ENCODE assay signal across 9 mouse cellular contexts in the genomic region with DNA sequence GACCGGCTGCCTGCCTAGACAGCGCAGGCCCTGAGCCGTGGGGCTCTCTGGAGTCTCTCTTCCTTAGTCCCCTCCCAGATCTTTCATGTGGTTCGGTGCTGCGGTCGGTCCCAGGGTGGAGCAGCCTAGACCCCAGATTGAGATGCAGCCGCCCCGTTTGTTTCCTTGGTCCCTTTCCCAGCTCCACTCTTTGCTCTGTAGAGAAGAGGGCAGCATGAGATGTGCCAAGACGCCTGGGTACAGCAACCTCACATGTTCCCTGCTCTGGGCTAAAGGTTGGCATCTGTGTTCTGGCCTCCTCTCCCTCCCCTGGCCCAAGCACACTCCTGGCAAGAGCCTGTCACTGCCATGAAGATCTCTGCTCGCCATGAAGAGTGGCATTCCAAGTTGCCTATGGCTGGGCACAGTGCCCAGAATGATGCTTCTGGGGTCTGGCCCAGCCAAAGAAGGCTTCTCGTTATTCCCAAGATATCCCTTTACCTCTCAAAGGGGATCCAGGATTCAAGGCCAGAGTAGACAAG. TPM values are rescaled to one million over a fixed set of nuclear protein-coding genes. Genes with fewer than 3 reads are reported as not detected.
DNase-seq lines count a peak whose midpoint lies in the region; ATAC-seq and TF ChIP-seq lines count a peak whose summit lies in the region.
"Had no signal": no experiment of that assay in that cellular context is flagged by ENCODE, and none has a peak within 500 bp of the region (broad histone marks: within the 10 kb centered on the region; RNA-seq: fewer than 3 reads in every experiment).

No protein-coding gene starts in this region.

- 0 out of 2 replicates have a peak overlapping the region, but pooled peaks have one; percentile 9 for H3K27ac ChIP-seq in kidney, adult 2 months (ENCODE audit: insufficient read depth, low read depth, low read length)
- peak overlapping the region; percentile 61 for H3K27ac ChIP-seq in brown adipose tissue, adult 24 weeks (replicated peaks; ENCODE audit: low read depth, low read length)
- H3K27ac ChIP-seq in heart, embryonic 16.5 days (ENCODE audit: low read length): peak overlapping the region; percentile 58; the same call in 1 of the 2 replicates
- H3K27ac ChIP-seq in midbrain, embryonic 13.5 days: peak overlapping the region; percentile 86

- no peaks in the 10 kb centered on the region for H3K36me3 ChIP-seq in kidney, adult 2 months (ENCODE audit: control insufficient read depth, insufficient read depth, low read length)
- no peaks in the 10 kb centered on the region for H3K36me3 ChIP-seq in heart, embryonic 16.5 days (ENCODE audit: control insufficient read depth, insufficient read depth)
- H3K36me3 ChIP-seq in midbrain, embryonic 13.5 days: no peaks in the 10 kb centered on the region

- H3K9me3 ChIP-seq in heart, embryonic 16.5 days (replicated peaks; ENCODE audit: control insufficient read depth, low read length): no peaks in the 10 kb centered on the region
- no peaks in the 10 kb centered on the region for H3K9me3 ChIP-seq in midbrain, embryonic 13.5 days

- no peak for ATAC-seq in heart, embryonic 16.5 days (replicated peaks; ENCODE audit: extremely low read depth, insufficient read depth, low FRiP score)
- no peak for ATAC-seq in midbrain, embryonic 13.5 days
- ATAC-seq in megakaryocyte progenitor cell, adult 5-6 weeks (replicated peaks; ENCODE audit: poor library complexity): no peak

- peak; percentile 57 for DNase-seq in kidney, adult 2 months
- DNase-seq in kidney, postnatal 25 days: no peak
- DNase-seq in gastrocnemius, postnatal 36 days: no peak
- DNase-seq in adrenal gland, adult 18-20 months (ENCODE audit: low spot score in 2 of 2): no peak

- no peak overlapping the region for H3K9ac ChIP-seq in heart, embryonic 16.5 days (ENCODE audit: low read length)
- no peak overlapping the region for H3K9ac ChIP-seq in midbrain, embryonic 13.5 days (replicated peaks)

- TF ChIP-seq POLR2A in kidney, adult 2 months (IDR thresholded peaks at IDR 0.05; ENCODE audit: low read depth, low read length): no peak

- peaks cover 23% of the 10 kb centered on the region for H3K4me1 ChIP-seq in kidney, adult 2 months (ENCODE audit: control insufficient read depth, insufficient read depth, low read length)
- peaks cover 28% of the 10 kb centered on the region for H3K4me1 ChIP-seq in brown adipose tissue, adult 24 weeks (ENCODE audit: control insufficient read depth, insufficient read depth, insufficient read length, low read length)
- peaks cover 66% of the 10 kb centered on the region for H3K4me1 ChIP-seq in heart, embryonic 16.5 days (ENCODE audit: control insufficient read depth, insufficient read depth, low read length)
- peaks cover 83% of the 10 kb centered on the region for H3K4me1 ChIP-seq in midbrain, embryonic 13.5 days (replicated peaks)

- intact Hi-C loops in gastrocnemius, postnatal 36 days (cut with DNase I): no loop called here

- no peak overlapping the region for H3K4me2 ChIP-seq in heart, embryonic 16.5 days (ENCODE audit: low read depth, low read length)
- no peak overlapping the region for H3K4me2 ChIP-seq in midbrain, embryonic 13.5 days (replicated peaks)

- no peaks in the 10 kb centered on the region for H3K27me3 ChIP-seq in kidney, adult 2 months (replicated peaks; ENCODE audit: control insufficient read depth, insufficient read depth, low read length)
- no peaks in the 10 kb centered on the region for H3K27me3 ChIP-seq in heart, embryonic 16.5 days (ENCODE audit: control insufficient read depth, insufficient read depth, low read length)
- H3K27me3 ChIP-seq in midbrain, embryonic 13.5 days: no peaks in the 10 kb centered on the region

- no peak for TF ChIP-seq CTCF in kidney, adult 2 months (conservative IDR thresholded peaks at IDR 0.05; ENCODE audit: insufficient read depth, insufficient read length, low read depth, low read length)

- 61% methylated on average over 11 of the region's 11 CpGs for WGBS in kidney, adult 2 months
- 50% methylated on average over 11 of the region's 11 CpGs for WGBS in heart, embryonic 16.5 days
- 75% methylated on average over 11 of the region's 11 CpGs for WGBS in midbrain, embryonic 13.5 days

- no peak overlapping the region for H3K4me3 ChIP-seq in kidney, adult 2 months (ENCODE audit: insufficient read depth, low read depth, low read length)
- no peak overlapping the region for H3K4me3 ChIP-seq in brown adipose tissue, adult 24 weeks (ENCODE audit: insufficient read depth, low read depth, low read length)
- H3K4me3 ChIP-seq in heart, embryonic 16.5 days (ENCODE audit: low read length): no peak overlapping the region
- no peak overlapping the region for H3K4me3 ChIP-seq in midbrain, embryonic 13.5 days (replicated peaks)

RNA-seq across cellular contexts. Expression of a gene that starts 11.4 kb away (rescaled TPM):
- 37.6 and 46.4 TPM in 2 replicates for polyA plus RNA-seq in kidney, adult 2 months (2012; rRNA removed)
- polyA plus RNA-seq in brown adipose tissue, adult 24 weeks (2012; ENCODE audit: insufficient read depth, insufficient read length, missing spikeins): 19.6 and 27.6 TPM in 2 replicates
- 25.9 and 30.4 TPM in 2 replicates for polyA plus RNA-seq in heart, embryonic 16.5 days (2015; fragmentation: Nextera tagmentation; extraction: Ambion mirVana)
- polyA plus RNA-seq in midbrain, embryonic 13.5 days (2015; fragmentation: Nextera tagmentation; extraction: Ambion mirVana): 47.9 and 55.5 TPM in 2 replicates
- 10 to 100 TPM; 33.5 to 33.9 TPM for total RNA-seq in gastrocnemius, postnatal 36 days (2021)
- 10 to 100 TPM; 24.1 to 60.8 TPM for total RNA-seq in adrenal gland, adult 18-20 months (2021)
- 0.64 and 1.4 TPM in 2 replicates for total RNA-seq in megakaryocyte progenitor cell, adult 5-6 weeks (2015)
- 2.7 and 5.7 TPM in 2 replicates for total RNA-seq in megakaryocyte progenitor cell, adult 5-6 weeks (2017)

RNA-seq across cellular contexts. Expression of a gene that starts 44.1 kb away (rescaled TPM):
- polyA plus RNA-seq in kidney, adult 2 months (2012; rRNA removed): 42.3 and 50.9 TPM in 2 replicates
- polyA plus RNA-seq in brown adipose tissue, adult 24 weeks (2012; ENCODE audit: insufficient read depth, insufficient read length, missing spikeins): 68.4 and 96.1 TPM in 2 replicates
- 120 and 132 TPM in 2 replicates for polyA plus RNA-seq in heart, embryonic 16.5 days (2015; fragmentation: Nextera tagmentation; extraction: Ambion mirVana)
- polyA plus RNA-seq in midbrain, embryonic 13.5 days (2015; fragmentation: Nextera tagmentation; extraction: Ambion mirVana): 142 and 145 TPM in 2 replicates
- total RNA-seq in gastrocnemius, postnatal 36 days (2021): 10 to 100 TPM; 62.6 to 73.4 TPM
- total RNA-seq in adrenal gland, adult 18-20 months (2021): 100 to 1,000 TPM; 139 to 168 TPM
- total RNA-seq in megakaryocyte progenitor cell, adult 5-6 weeks (2015): 169 and 181 TPM in 2 replicates
- total RNA-seq in megakaryocyte progenitor cell, adult 5-6 weeks (2017): 163 and 188 TPM in 2 replicates

RNA-seq across cellular contexts. Expression of a gene that starts 44.1 kb away (rescaled TPM):
- 51.0 and 58.8 TPM in 2 replicates for polyA plus RNA-seq in kidney, adult 2 months (2012; rRNA removed)
- polyA plus RNA-seq in brown adipose tissue, adult 24 weeks (2012; ENCODE audit: insufficient read depth, insufficient read length, missing spikeins): 28.3 and 47.4 TPM in 2 replicates
- polyA plus RNA-seq in heart, embryonic 16.5 days (2015; fragmentation: Nextera tagmentation; extraction: Ambion mirVana): 56.9 and 65.2 TPM in 2 replicates
- 171 and 183 TPM in 2 replicates for polyA plus RNA-seq in midbrain, embryonic 13.5 days (2015; fragmentation: Nextera tagmentation; extraction: Ambion mirVana)
- total RNA-seq in gastrocnemius, postnatal 36 days (2021): 10 to 100 TPM; 21.4 to 28.2 TPM
- total RNA-seq in adrenal gland, adult 18-20 months (2021): 10 to 100 TPM; 54.0 to 57.6 TPM
- total RNA-seq in megakaryocyte progenitor cell, adult 5-6 weeks (2015): 33.3 and 34.0 TPM in 2 replicates
- total RNA-seq in megakaryocyte progenitor cell, adult 5-6 weeks (2017): 25.9 and 38.9 TPM in 2 replicates

RNA-seq across cellular contexts. Expression of a gene that starts 50.5 kb away (rescaled TPM):
- polyA plus RNA-seq in kidney, adult 2 months (2012; rRNA removed): 32.2 and 34.4 TPM in 2 replicates
- not detected in 2 replicates for polyA plus RNA-seq in brown adipose tissue, adult 24 weeks (2012; ENCODE audit: insufficient read depth, insufficient read length, missing spikeins)
- 0.07 TPM in 1 of 2 replicates, not detected in the other for polyA plus RNA-seq in heart, embryonic 16.5 days (2015; fragmentation: Nextera tagmentation; extraction: Ambion mirVana)
- polyA plus RNA-seq in midbrain, embryonic 13.5 days (2015; fragmentation: Nextera tagmentation; extraction: Ambion mirVana): not detected in 2 replicates
- total RNA-seq in gastrocnemius, postnatal 36 days (2021): not detected
- total RNA-seq in adrenal gland, adult 18-20 months (2021): not detected
- not detected in 2 replicates for total RNA-seq in megakaryocyte progenitor cell, adult 5-6 weeks (2015)
- total RNA-seq in megakaryocyte progenitor cell, adult 5-6 weeks (2017): not detected in 2 replicates
- total RNA-seq: hematopoietic stem cell, adult 5-6 weeks had no signal

Comparison
In these comparisons a context has a peak if more than half of its experiments do, and no peak if none do; other contexts are left out.
1. H3K27ac ChIP-seq: peak in every context shown above with its lines; median percentile 86 in midbrain, embryonic 13.5 days; 61 in brown adipose tissue, adult 24 weeks; 58 in heart, embryonic 16.5 days; 9 in kidney, adult 2 months.